Mouse (Mus musculus) embryonic facial prominence, embryonic 10.5 days (tissue): Measurements from ENCODE around the gene Ell3. TPM values are rescaled to one million over a fixed set of nuclear protein-coding genes. Genes with fewer than 3 reads are reported as not detected.
"Not testable (repeated sequence)": the region's sequence is repeated elsewhere in the genome, so short reads cannot be mapped to it uniquely, and the experiment has no call there.

Experiments
- DNase-seq: peaks from one replicate; pipeline ENCODE4 v3.0.0-alpha.2; 2017; ENCODE audit warnings: low spot score
- H3K27ac ChIP-seq: fragments of 300-500 bp; sonication (generic); replicated peaks from 2 replicates; pipeline ENCODE4 v1.5.1; 2016; ENCODE audit warnings: mild to moderate bottlenecking
- H3K27me3 ChIP-seq: fragments of 300-500 bp; sonication (generic); replicated peaks from 2 replicates; pipeline ENCODE4 v1.6.1; 2016; ENCODE audit warnings: low read depth, mild to moderate bottlenecking; ENCODE audit not compliant: poor library complexity, severe bottlenecking
- H3K36me3 ChIP-seq: fragments of 300-500 bp; sonication (generic); replicated peaks from 2 replicates; pipeline ENCODE4 v1.6.1; 2016; ENCODE audit warnings: mild to moderate bottlenecking, moderate library complexity
- H3K4me1 ChIP-seq: fragments of 300-500 bp; sonication (generic); 2 replicates; pipeline ENCODE4 v1.6.1; 2016
- H3K4me3 ChIP-seq: fragments of 300-500 bp; sonication (generic); 2 replicates; pipeline ENCODE4 v1.5.1; 2016; ENCODE audit warnings: mild to moderate bottlenecking, moderate library complexity
- H3K9me3 ChIP-seq: fragments of 300-500 bp; sonication (generic); 2 replicates; pipeline ENCODE4 v1.6.1; 2016; ENCODE audit warnings: mild to moderate bottlenecking
- WGBS: fragments of 180-500 bp; shearing (Covaris S2); methylation state at CpG from one replicate; pipeline ENCODE4 v1.1.7; 2016; 5-methylcytosine and 5-hydroxymethylcytosine counted together
- polyA plus RNA-seq: library from polyadenylated mRNA; unstranded; fragments of >200 nt; fragmentation: Nextera tagmentation; extraction: Ambion mirVana; gene quantifications from 2 replicates; pipeline ENCODE4 v1.2.1, GENCODE M21; 2016

Gene Ell3
- polyA plus RNA-seq, result 8.0 and 12.0 TPM in 2 replicates

DNA sequence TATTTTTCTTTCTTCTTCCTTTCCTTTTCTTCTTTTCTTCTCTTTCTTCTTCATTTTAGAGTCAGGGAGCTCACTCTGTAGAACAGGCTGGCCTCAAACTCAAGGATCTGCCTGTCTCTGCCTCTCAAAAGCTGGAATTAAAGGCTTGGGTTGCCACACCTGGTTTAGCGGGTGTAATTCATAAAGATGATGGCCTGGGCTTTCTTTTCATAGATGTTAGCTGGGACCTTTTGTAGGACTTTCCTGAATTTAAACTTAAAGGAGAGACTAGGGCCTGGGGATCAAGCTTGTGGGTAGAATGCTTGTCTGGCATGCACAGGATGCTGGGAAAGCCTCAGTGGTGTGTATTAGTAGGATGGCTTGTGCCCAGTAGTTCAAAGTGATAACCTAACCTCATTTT, at the start of gene Ell3:
Gene Ell3, minus strand, starts transcription at position 101 of the 400 bp plus-strand sequence.
- 87% methylated on average over 1 of the region's 1 CpGs for WGBS
- Histone ChIP-seq H3K27ac (no peak within 1 kb of the TSS), H3K9me3 (no peaks in the 10 kb centered on the region), H3K27me3 (peaks cover 24% of the 10 kb centered on the region), H3K36me3 (peaks cover 11% of the 10 kb centered on the region), H3K4me3 (peak within 1 kb of the TSS; percentile 67; the same call in 1 of the 2 replicates), H3K4me1 (peaks cover 30% of the 10 kb centered on the region)
- DNase-seq, result no peak

- H3K27ac ChIP-seq, H3K36me3 ChIP-seq, H3K9me3 ChIP-seq, H3K4me3 ChIP-seq, H3K4me1 ChIP-seq, H3K27me3 ChIP-seq, DNase-seq: not testable (repeated sequence)
- WGBS, result 83% methylated on average over 2 of the region's 2 CpGs
Measured at GRCm38 (mm10) chr2:121484403-121484802, 40.3 kb upstream of the Ell3 start.

GRCm38 (mm10) chr2:121483576-121483975, 39.5 kb upstream of the Ell3 start:
- no peak overlapping the region for H3K27ac ChIP-seq
- H3K4me1 ChIP-seq, result no peaks in the 10 kb centered on the region
- DNase-seq, result no peak
- 75% methylated on average over 8 of the region's 8 CpGs for whole genome bisulfite sequencing
- H3K9me3 ChIP-seq, result no peaks in the 10 kb centered on the region
- no peaks in the 10 kb centered on the region for H3K36me3 ChIP-seq
- H3K27me3 ChIP-seq, result no peaks in the 10 kb centered on the region
- H3K4me3 ChIP-seq, result no peak overlapping the region

DNA sequence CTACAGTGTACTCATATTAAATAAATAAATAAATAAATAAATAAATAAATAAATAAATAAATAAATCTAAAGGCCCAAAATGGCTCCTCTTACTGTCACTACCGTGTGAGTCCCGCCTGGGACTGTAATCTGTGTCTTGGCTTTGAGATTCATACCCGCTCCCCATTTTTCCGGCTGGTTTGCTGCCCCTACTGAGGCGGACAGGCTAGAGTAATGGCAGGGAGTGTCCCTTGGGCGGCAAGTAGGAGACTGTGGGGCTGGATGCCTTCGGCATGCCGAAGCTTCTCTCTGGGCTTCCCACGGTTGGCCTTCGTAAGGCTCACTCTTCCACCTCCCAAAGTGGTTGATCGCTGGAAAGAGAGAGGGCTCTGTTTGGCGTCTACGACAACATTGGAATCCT, 36.8 kb upstream of the Ell3 start:
- DNase-seq, H3K27me3 ChIP-seq, H3K4me3 ChIP-seq, H3K36me3 ChIP-seq, H3K4me1 ChIP-seq, H3K27ac ChIP-seq, H3K9me3 ChIP-seq: not testable (repeated sequence)
- WGBS, result 85% methylated on average over 13 of the region's 13 CpGs

DNA sequence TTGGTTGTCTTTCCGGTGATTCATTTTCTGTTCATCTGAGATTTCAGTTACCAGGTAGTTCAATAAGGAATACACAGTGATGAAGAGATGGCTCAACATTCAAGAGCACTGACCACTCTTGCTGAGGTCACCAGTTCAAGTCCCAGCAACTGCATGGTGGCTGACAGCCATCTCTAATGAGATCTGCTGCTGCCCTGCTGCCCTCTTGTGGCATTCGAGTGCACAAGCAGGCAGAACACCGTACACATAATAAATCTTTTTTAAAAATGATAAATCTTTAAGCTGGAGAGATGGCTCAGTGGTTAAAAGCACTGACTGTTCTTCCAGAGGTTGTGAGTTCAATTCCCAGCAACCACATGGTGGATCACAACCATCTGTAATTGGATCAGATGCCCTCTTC, 36.4 kb upstream of the Ell3 start:
- WGBS, result 62% methylated on average over 3 of the region's 3 CpGs
- DNase-seq, result no peak

DNA sequence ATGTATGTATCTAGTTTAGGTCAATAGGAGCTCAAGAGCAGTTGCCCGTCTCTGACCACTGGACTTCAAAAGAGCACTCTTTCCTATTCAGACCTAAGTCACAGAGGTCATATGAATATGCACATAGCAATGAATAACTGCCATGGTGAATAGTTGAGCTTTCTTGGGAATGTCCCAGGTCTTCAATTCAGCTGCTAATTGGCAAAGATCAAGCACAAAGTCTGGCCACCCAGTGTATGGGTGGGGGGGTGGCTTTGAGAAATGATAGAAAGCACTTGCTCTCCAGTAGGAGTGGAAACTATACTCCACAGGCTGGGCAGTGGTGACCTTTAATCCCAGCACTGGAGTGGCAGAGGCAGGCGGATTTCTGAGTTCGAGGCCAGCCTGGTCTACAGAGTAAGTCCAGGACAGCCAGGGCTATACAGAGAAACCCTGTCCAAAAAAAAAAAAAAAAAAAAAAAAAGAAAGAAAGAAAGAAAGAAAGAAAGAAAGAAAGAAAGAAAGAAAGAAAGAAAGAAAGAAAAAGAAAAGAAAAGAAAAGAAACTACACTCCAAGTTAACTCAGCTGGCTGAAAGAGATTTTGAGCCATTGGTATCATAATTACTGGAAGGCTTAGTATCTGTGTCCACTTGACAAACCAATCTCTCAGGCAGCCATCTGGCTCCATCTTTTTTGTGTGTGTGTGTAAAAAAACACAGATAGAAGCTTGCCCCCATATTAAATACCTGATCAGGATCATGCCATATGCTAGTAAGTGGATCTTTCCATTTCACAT, 33.6 kb upstream of the Ell3 start:
- 0 out of 2 replicates have a peak, but pooled peaks cover 7% of the 10 kb centered on the region for H3K4me1 ChIP-seq
- H3K9me3 ChIP-seq, result no peaks in the 10 kb centered on the region
- no peaks in the 10 kb centered on the region for H3K27me3 ChIP-seq
- DNase-seq, result no peak
- WGBS, result 82% methylated on average over 3 of the region's 3 CpGs
- H3K27ac ChIP-seq, result no peak overlapping the region
- no peaks in the 10 kb centered on the region for H3K36me3 ChIP-seq
- no peak overlapping the region for H3K4me3 ChIP-seq

More for the DNA sequence above, 36.4 kb upstream of the Ell3 start:
- Histone ChIP-seq H3K27ac (no peak overlapping the region), H3K36me3 (no peaks in the 10 kb centered on the region), H3K4me3 (no peak overlapping the region), H3K9me3 (no peaks in the 10 kb centered on the region), H3K27me3 (no peaks in the 10 kb centered on the region), H3K4me1 (no peaks in the 10 kb centered on the region)

GRCm38 (mm10) chr2:121475306-121475705, 31.2 kb upstream of the Ell3 start:
- 92% methylated on average over 2 of the region's 2 CpGs for WGBS

GRCm38 (mm10) chr2:121474180-121474535, 30.1 kb upstream of the Ell3 start:
- Histone ChIP-seq H3K9me3 (no peaks in the 10 kb centered on the region), H3K27ac (peak overlapping the region; percentile 63), H3K4me1 (0 out of 2 replicates have a peak, but pooled peaks cover 7% of the 10 kb centered on the region), H3K36me3 (peaks cover 12% of the 10 kb centered on the region), H3K27me3 (no peaks in the 10 kb centered on the region), H3K4me3 (peak overlapping the region; percentile 68)
- WGBS, result 38% methylated on average over 8 of the region's 8 CpGs
- no peak for DNase-seq

More at GRCm38 (mm10) chr2:121475306-121475705, 31.2 kb upstream of the Ell3 start:
- H3K36me3 ChIP-seq, result peaks cover 11% of the 10 kb centered on the region
- not testable (repeated sequence) for H3K27ac ChIP-seq, H3K4me1 ChIP-seq, DNase-seq, H3K9me3 ChIP-seq, H3K27me3 ChIP-seq, H3K4me3 ChIP-seq

DNA sequence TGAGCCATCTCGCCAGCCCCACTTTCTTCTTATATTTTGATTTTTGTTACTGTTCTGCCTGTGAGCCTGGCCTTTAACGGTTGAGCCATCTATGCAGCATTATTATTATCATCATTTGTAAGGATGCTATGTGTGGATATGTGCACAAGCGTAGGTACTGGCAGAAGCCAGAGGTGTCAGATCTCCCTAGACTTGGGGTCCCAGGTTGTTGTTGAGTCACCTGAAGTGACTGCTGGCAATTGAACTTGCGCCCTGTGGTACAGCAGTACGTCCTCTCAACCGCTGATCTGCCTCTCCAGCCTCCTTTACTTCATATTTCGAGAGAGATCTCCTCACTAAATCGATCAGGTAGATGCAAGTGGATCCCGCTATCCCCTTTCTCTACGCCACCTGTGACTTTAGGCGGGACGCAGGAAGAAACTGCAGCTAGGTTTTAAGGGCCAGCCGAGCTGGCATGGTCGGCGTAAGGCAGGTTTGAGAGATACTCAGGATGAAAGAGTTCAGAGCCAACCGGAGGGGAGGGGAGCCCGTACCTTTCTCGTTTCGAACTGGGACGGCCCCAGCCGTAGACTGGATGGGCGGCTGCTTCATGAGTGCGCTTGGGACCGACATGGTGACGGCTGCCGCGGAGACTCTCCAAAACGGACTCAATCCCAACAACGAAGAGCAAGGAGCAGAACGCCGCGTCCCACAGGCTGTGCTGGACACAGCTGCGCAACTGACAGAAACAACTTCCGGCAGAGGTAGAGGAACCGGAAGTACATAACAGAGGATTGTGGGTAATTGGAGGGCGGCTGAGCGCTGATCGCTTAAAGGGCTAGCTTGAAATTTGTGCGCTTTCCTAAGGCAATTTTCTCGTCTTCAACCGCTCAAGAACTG, 29.5 kb upstream of the Ell3 start, which contains the start of gene Mfap1b:
Gene Mfap1b, minus strand, starts transcription at position 767 of the 879 bp plus-strand sequence.
- peak; percentile 85 for DNase-seq
- not testable (repeated sequence) for H3K9me3 ChIP-seq, H3K4me1 ChIP-seq, H3K27me3 ChIP-seq
- WGBS, result 6% methylated on average over 41 of the region's 41 CpGs
- Histone ChIP-seq H3K27ac (peak within 1 kb of the TSS; percentile 63), H3K4me3 (peak within 1 kb of the TSS; percentile 68), H3K36me3 (peaks cover 12% of the 10 kb centered on the region)

DNA sequence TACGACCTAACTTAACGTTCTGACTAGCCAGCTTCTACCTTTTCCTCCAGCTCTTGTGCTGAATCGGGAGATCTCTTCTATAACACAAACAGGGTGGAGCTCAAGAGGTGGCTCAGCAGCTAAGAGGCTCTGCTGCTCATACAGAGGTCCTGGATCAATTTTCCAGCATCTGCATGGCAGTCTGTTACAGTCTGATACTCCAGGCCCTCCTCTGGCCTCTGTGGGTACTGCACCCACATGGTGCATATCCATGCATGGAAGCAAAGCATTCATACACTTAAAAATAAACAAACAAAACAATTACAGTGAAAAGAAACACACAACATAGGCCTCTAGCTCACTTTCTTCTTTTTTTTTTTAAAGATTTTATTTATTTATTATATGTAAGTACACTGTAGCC, 28.7 kb upstream of the Ell3 start:
- not testable (repeated sequence) for H3K27ac ChIP-seq, H3K27me3 ChIP-seq, H3K4me1 ChIP-seq, DNase-seq, H3K9me3 ChIP-seq
- 97% methylated on average over 3 of the region's 3 CpGs for WGBS
- Histone ChIP-seq H3K4me3 (peak overlapping the region; percentile 68), H3K36me3 (peaks cover 16% of the 10 kb centered on the region)

DNA sequence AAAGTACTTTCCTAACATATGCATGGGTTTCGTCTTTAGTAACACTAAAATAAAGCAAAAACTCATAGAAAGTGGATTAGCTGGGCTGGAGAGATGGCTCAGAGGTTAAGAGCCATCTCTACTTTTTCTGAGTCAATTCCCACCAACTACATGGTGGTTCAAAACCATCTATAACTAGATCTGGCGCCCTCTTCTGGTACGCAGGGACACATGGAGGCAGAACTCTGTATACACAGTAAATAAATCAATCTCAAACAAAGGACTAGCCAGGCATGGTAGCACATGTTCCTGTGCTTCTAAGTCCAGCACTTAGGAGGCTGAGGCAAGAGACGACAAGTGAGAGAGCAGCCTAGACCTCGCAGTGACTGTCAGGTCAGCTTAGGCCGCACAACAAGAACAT, 24.9 kb upstream of the Ell3 start:
- H3K27me3 ChIP-seq, H3K27ac ChIP-seq, H3K9me3 ChIP-seq, DNase-seq, H3K4me1 ChIP-seq, H3K4me3 ChIP-seq: not testable (repeated sequence)
- H3K36me3 ChIP-seq, result peaks cover 17% of the 10 kb centered on the region
- 63% methylated on average over 4 of the region's 6 CpGs for WGBS

DNA sequence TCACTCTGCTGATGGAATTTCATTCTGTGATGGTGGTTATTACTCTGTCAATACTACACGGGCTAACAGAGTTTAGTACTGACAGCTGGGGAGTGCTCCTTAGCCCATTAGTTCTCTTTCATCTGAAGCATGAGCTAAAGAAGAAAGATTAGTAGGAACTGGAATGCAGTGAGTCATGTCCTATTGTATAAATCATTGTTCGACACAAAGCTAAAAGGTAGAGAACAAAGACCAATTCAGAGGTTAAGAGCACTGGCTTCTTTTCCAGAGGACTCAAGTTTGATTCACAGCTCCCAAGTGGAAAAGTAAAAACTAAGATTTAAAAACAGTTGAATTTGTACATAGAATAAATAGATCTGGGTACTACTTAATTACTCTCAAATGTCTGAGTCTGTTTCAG, 16.0 kb upstream of the Ell3 start:
- Histone ChIP-seq H3K27me3 (no peaks in the 10 kb centered on the region), H3K36me3 (peaks cover 35% of the 10 kb centered on the region), H3K27ac (no peak overlapping the region), H3K4me3 (no peak overlapping the region), H3K9me3 (no peaks in the 10 kb centered on the region), H3K4me1 (peaks cover 13% of the 10 kb centered on the region)
- DNase-seq, result no peak
- WGBS, result 81% methylated on average over 2 of the region's 2 CpGs
